Mouse (Mus musculus) small intestine, adult 2 months (tissue): ENCODE measurements around the gene Gm11172.

Source experiments
- CTCF ChIP-seq: fragments of 200-500 bp; IDR thresholded peaks from 2 replicates; pipeline ENCODE4 v1.5.1; 2012; ENCODE audit warnings: low read depth, mild to moderate bottlenecking, control low read depth, inconsistent platforms, low read length, moderate library complexity, mixed read lengths; ENCODE audit not compliant: insufficient replicate concordance, insufficient read length; ENCODE audit errors: extremely low read depth
- POLR2A ChIP-seq: fragments of 200-500 bp; IDR thresholded peaks from 2 replicates; pipeline ENCODE4 v1.6.1; 2012; ENCODE audit warnings: low read depth, mild to moderate bottlenecking, control low read depth, inconsistent platforms, low read length, moderate library complexity

GRCm38 (mm10) chr16:10771769-10772510, 40.8 kb upstream of the Gm11172 start:
- TF ChIP-seq CTCF, result no peak
- 0 out of 2 replicates have a peak, but pooled peaks have one; percentile 8 for TF ChIP-seq POLR2A
